Mouse (Mus musculus) small intestine, adult 2 months (tissue): ENCODE data around the gene Noc2l.

Experiments
- CTCF ChIP-seq: fragments of 200-500 bp; IDR thresholded peaks from 2 replicates; pipeline ENCODE4 v1.5.1; 2012; ENCODE audit warnings: low read depth, mild to moderate bottlenecking, control low read depth, inconsistent platforms, low read length, moderate library complexity, mixed read lengths; ENCODE audit not compliant: insufficient replicate concordance, insufficient read length; ENCODE audit errors: extremely low read depth
- POLR2A ChIP-seq: fragments of 200-500 bp; IDR thresholded peaks from 2 replicates; pipeline ENCODE4 v1.6.1; 2012; ENCODE audit warnings: low read depth, mild to moderate bottlenecking, control low read depth, inconsistent platforms, low read length, moderate library complexity

GRCm38 (mm10) chr4:156249567-156249966 lies 13.8 kb downstream of the Noc2l start:
- no peak for TF ChIP-seq CTCF
- TF ChIP-seq POLR2A: no peak
